Mouse (Mus musculus) adrenal gland, postnatal 36 days (tissue): ENCODE measurements around the gene Olfr127. TPM values are rescaled to one million over a fixed set of nuclear protein-coding genes. Genes with fewer than 3 reads are reported as not detected.
"Not testable (repeated sequence)": the region's sequence is repeated elsewhere in the genome, so short reads cannot be mapped to it uniquely, and the experiment has no call there.

Experiments
- DNase-seq, 2 experiments: peaks; one replicate each; pipeline ENCODE4 v3.0.0; 2021; ENCODE audit warnings: mixed read lengths in 1 of 2
- long read RNA-seq, 2 experiments: library from polyadenylated mRNA; stranded (forward); transcript quantifications; one replicate each; pipeline ENCODE4 v2.0.0; 2021; ENCODE audit warnings: borderline sequencing depth in 2 of 2
- total RNA-seq, 2 experiments: library from RNA; stranded (reverse); gene quantifications; 2 replicates each; pipeline ENCODE4 v1.2.3; 2021

The Olfr127 gene
- not detected for total RNA-seq
- long read RNA-seq, experiment 1, result 0 reads
- long read RNA-seq, experiment 2, result 0 reads

GRCm38 (mm10) chr17:37900137-37900536 lies at the start of gene Olfr127:
Olfr127 (plus strand) TSS chr17:37900437.
- DNase-seq, result no peak

- DNase-seq, result no peak
Measured at GRCm38 (mm10) chr17:37863901-37864300, 36.3 kb upstream of the Olfr127 start.

DNA sequence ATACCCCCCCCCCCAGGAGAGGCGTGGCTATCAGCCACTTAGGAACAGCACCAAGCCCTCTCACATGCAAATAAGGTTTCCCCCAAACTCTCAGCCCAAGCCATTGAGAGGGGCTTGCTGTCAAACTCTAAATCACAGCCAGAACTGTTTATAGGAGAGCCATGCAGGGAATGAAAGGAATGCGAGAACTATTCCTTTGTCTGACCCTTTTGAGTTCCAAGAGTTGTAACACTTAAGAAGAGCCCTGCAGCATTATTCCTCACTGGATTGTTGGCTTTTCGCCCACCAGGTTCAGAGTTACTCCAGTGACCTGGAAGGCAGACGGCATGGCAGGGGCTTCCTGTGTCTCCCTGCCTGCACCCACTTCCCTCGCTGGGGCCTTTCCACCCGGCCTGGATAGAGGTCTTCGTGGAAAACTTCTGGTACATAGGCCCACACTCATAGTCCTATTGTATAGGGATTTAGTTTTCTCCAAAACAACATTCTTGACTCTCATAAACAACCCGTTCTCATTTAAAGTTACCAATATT lies 30.5 kb upstream of the Olfr127 start:
- no peak for DNase-seq

DNA sequence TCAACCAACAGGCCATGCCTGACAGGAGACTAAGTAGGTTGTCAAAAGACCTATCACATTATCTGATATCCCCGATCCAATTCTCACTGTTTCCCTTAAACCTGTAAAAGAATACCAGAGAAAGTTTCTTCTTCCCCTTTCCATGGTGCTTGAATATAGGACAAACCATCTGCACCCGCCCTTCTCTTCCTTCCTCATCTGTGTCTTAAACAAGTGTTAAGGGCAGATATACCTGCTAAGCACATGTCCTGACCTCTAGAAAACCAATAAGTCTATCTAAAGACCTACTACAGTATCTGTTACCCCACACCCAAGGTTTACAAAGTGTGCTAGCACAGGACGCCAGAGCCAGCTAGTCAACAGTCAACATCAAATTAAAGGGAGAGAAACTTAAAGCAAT lies 26.4 kb upstream of the Olfr127 start:
- DNase-seq, result no peak

- DNase-seq, result not testable (repeated sequence)
Measured at GRCm38 (mm10) chr17:37906821-37907220, 6.6 kb downstream of the Olfr127 start.

- DNase-seq, result no peak
Measured at GRCm38 (mm10) chr17:37920248-37920647, 20.0 kb downstream of the Olfr127 start, which contains the start of gene Olfr128. Olfr128 (plus strand) TSS chr17:37920548.

- no peak for DNase-seq
Measured at GRCm38 (mm10) chr17:37952979-37953378, 52.7 kb downstream of the Olfr127 start, which contains the start of gene Olfr761. Olfr761 (minus strand) TSS chr17:37953079.

Other genes with a start within 250 kb of the Olfr127 start
- gene Olfr117, start 236.7 kb upstream of the Olfr127 start, total RNA-seq, result not detected
- not detected for gene Olfr118, start 233.4 kb upstream of the Olfr127 start, total RNA-seq
- gene Olfr119, start 203.9 kb upstream of the Olfr127 start, total RNA-seq, result not detected
- gene Olfr120, start 178.6 kb upstream of the Olfr127 start, total RNA-seq, result not detected
- not detected for gene Olfr121, start 151.6 kb upstream of the Olfr127 start, total RNA-seq
- not detected for gene Olfr122, start 131.8 kb upstream of the Olfr127 start, total RNA-seq
- gene Olfr123, start 106.9 kb upstream of the Olfr127 start, total RNA-seq, result not detected
- not detected for gene Olfr124, start 100.5 kb upstream of the Olfr127 start, total RNA-seq
- gene Olfr125, start 67.5 kb upstream of the Olfr127 start, total RNA-seq, result not detected
- gene Olfr126, start 53.0 kb upstream of the Olfr127 start, total RNA-seq, result not detected
- not detected for gene Olfr128, start 20.1 kb downstream of the Olfr127 start, total RNA-seq
- gene Olfr761, start 52.6 kb downstream of the Olfr127 start, total RNA-seq, result not detected
- not detected for gene Olfr129, start 159.6 kb downstream of the Olfr127 start, total RNA-seq
- gene Olfr130, start 163.5 kb downstream of the Olfr127 start, total RNA-seq, result not detected
- gene Olfr131, start 188.3 kb downstream of the Olfr127 start, total RNA-seq, result not detected
- gene Olfr132, start 234.1 kb downstream of the Olfr127 start, total RNA-seq, result not detected
- gene Olfr133, start 244.8 kb downstream of the Olfr127 start, total RNA-seq, result not detected